Comparison of ENCODE assay signal across 8 mouse cellular contexts in the genomic region with DNA sequence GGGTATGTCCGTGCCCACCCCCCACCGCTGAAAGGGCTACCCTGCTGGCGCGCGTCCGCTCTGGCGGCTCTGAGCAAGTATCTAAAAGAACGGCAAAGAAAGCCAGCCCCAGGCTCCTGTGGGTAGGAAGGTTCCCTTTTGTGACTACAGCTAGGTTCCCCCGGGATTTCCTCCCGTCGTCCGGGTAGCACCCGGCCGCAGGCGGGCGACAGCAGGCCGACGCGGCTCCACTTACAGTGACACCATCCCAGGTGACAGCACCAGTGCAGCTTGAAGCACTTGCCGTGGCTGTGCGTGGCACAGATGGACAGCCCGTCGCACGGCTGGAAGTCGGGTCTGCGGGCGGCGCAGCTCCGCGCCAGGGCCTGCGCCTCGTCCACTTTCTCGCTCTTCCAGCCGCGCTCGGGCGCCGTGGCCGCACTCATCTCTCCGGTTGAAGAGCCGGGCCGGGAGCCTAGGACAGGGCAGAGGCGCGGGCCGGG. TPM values are rescaled to one million over a fixed set of nuclear protein-coding genes. Genes with fewer than 3 reads are reported as not detected.
DNase-seq lines count a peak whose midpoint lies in the region; ATAC-seq and TF ChIP-seq lines count a peak whose summit lies in the region.

No protein-coding gene starts in this region.

- peak overlapping the region; percentile 90 for H3K4me2 ChIP-seq in embryonic facial prominence, embryonic 12.5 days (replicated peaks)
- peak overlapping the region; percentile 94 for H3K4me2 ChIP-seq in heart, postnatal 0 days (ENCODE audit: low read depth, low read length)
- peak overlapping the region; percentile 81 for H3K4me2 ChIP-seq in lung, embryonic 15.5 days

- ATAC-seq in embryonic facial prominence, embryonic 12.5 days (ENCODE audit: insufficient number of reproducible peaks, insufficient read depth, low FRiP score, low TSS enrichment), result peak; percentile 62
- peak; percentile 75 for ATAC-seq in heart, postnatal 0 days (ENCODE audit: insufficient read depth, low read depth)
- peak; percentile 73 for ATAC-seq in lung, embryonic 15.5 days (ENCODE audit: borderline replicate concordance, extremely low read depth, low FRiP score, low TSS enrichment)

- no peak for TF ChIP-seq EP300 in heart, postnatal 0 days (IDR thresholded peaks at IDR 0.05; ENCODE audit: low read depth)

- peak; percentile 87 for DNase-seq in A20 (ENCODE audit: low read depth, low spot score)
- DNase-seq in T-cell, adult 2 months (ENCODE audit: low spot score), result peak; percentile 38
- peak; percentile 46 for DNase-seq in heart, postnatal 0 days (ENCODE audit: low spot score)
- peak; percentile 62 to 75 for DNase-seq in kidney, postnatal 4 days
- DNase-seq in ovary, postnatal 14 days (ENCODE audit: low spot score), result peak; percentile 56
- DNase-seq in urinary bladder, adult 2 months (ENCODE audit: low spot score), result peak; percentile 66

- WGBS in embryonic facial prominence, embryonic 12.5 days, result under 1% methylated on average over 45 of the region's 45 CpGs
- WGBS in heart, postnatal 0 days, result 0% methylated on average over 45 of the region's 45 CpGs
- 2% methylated on average over 45 of the region's 45 CpGs for WGBS in lung, embryonic 15.5 days

- 0 out of 2 replicates have a peak, but pooled peaks cover 3% of the 10 kb centered on the region for H3K4me1 ChIP-seq in embryonic facial prominence, embryonic 12.5 days
- H3K4me1 ChIP-seq in heart, postnatal 0 days (ENCODE audit: control insufficient read depth, insufficient read depth), result peaks cover 36% of the 10 kb centered on the region
- H3K4me1 ChIP-seq in lung, embryonic 15.5 days, result peaks cover 19% of the 10 kb centered on the region

- H3K9ac ChIP-seq in embryonic facial prominence, embryonic 12.5 days, result peak overlapping the region; percentile 83
- peak overlapping the region; percentile 93 for H3K9ac ChIP-seq in heart, postnatal 0 days (replicated peaks; ENCODE audit: low read depth, low read length)
- H3K9ac ChIP-seq in lung, embryonic 15.5 days, result peak overlapping the region; percentile 90

- no peak for TF ChIP-seq CTCF in heart, postnatal 0 days (IDR thresholded peaks at IDR 0.05; ENCODE audit: low read depth)

- peak overlapping the region; percentile 77 for H3K27ac ChIP-seq in embryonic facial prominence, embryonic 12.5 days
- peak overlapping the region; percentile 93 for H3K27ac ChIP-seq in heart, postnatal 0 days (ENCODE audit: low read depth)
- peak overlapping the region; percentile 84 for H3K27ac ChIP-seq in lung, embryonic 15.5 days

- H3K27me3 ChIP-seq in embryonic facial prominence, embryonic 12.5 days, result peaks cover 9% of the 10 kb centered on the region; the same call in 1 of the 2 replicates
- H3K27me3 ChIP-seq in heart, postnatal 0 days (ENCODE audit: control insufficient read depth, insufficient read depth, low read length), result no peaks in the 10 kb centered on the region
- H3K27me3 ChIP-seq in lung, embryonic 15.5 days, result no peaks in the 10 kb centered on the region

- H3K9me3 ChIP-seq in embryonic facial prominence, embryonic 12.5 days, result no peaks in the 10 kb centered on the region
- H3K9me3 ChIP-seq in heart, postnatal 0 days (replicated peaks; ENCODE audit: control insufficient read depth, low read length), result no peaks in the 10 kb centered on the region
- no peaks in the 10 kb centered on the region for H3K9me3 ChIP-seq in lung, embryonic 15.5 days

- H3K4me3 ChIP-seq in embryonic facial prominence, embryonic 12.5 days, result peak overlapping the region; percentile 86
- H3K4me3 ChIP-seq in heart, postnatal 0 days (ENCODE audit: low read depth, low read length), result peak overlapping the region; percentile 86
- peak overlapping the region; percentile 84 for H3K4me3 ChIP-seq in lung, embryonic 15.5 days

- no peaks in the 10 kb centered on the region for H3K36me3 ChIP-seq in embryonic facial prominence, embryonic 12.5 days
- no peaks in the 10 kb centered on the region for H3K36me3 ChIP-seq in heart, postnatal 0 days (replicated peaks; ENCODE audit: control insufficient read depth, insufficient read depth, low read length)
- H3K36me3 ChIP-seq in lung, embryonic 15.5 days, result no peaks in the 10 kb centered on the region

RNA-seq across cellular contexts. Expression of a gene that starts 0.4 kb away (rescaled TPM):
- polyA plus RNA-seq in embryonic facial prominence, embryonic 12.5 days (2016; fragmentation: Nextera tagmentation; extraction: Ambion mirVana), result 27.0 and 27.5 TPM in 2 replicates
- total RNA-seq in heart, postnatal 0 days (2014; rRNA removed; ENCODE audit: low replicate concordance), result 27.2 and 32.2 TPM in 2 replicates
- polyA plus RNA-seq in heart, postnatal 0 days (2015; fragmentation: Nextera tagmentation; extraction: Ambion mirVana), result 18.4 and 20.0 TPM in 2 replicates
- polyA plus RNA-seq in lung, embryonic 15.5 days (2015; fragmentation: Nextera tagmentation; extraction: Ambion mirVana), result 21.9 and 23.6 TPM in 2 replicates
- polyA plus RNA-seq in urinary bladder, adult 2 months (2012; rRNA removed), result 14.1 and 18.9 TPM in 2 replicates

Comparison
In these comparisons a context has a peak if more than half of its experiments do, and no peak if none do; other contexts are left out.
1. Peak in every context shown above with its lines: DNase-seq, ATAC-seq, H3K4me3 ChIP-seq and H3K27ac ChIP-seq.